Comparison of ENCODE assay signal across 7 mouse cellular contexts in the genomic region with DNA sequence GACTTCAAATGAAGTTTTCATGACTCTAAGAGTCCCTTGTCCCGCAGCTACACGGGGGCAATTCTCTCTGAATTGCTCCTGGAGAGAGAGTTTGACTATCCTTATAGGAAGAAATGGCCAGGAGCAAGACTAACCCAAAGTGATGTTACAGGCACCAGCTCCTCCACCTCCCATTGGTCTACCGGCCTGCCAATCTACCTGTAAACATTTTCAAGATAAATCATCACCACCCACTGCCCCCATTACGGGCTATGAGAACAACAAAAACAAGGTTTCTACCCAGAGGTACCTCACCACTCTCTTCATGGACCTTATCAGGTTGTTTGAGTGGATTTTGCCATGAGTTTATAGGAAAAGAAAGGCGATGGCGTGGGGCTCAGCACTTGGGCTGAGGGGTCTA. TPM values are rescaled to one million over a fixed set of nuclear protein-coding genes. Genes with fewer than 3 reads are reported as not detected.
DNase-seq lines count a peak whose midpoint lies in the region; ATAC-seq lines count a peak whose summit lies in the region.

No protein-coding gene starts in this region.

- peak; percentile 40 for DNase-seq in kidney, adult 9 months
- DNase-seq in midbrain, embryonic 14.5 days, result no peak
- DNase-seq in c-Kit-positive CD71-positive TER-119-positive erythroid progenitor cells, embryonic 14.5 days (ENCODE audit: low spot score), result no peak
- no peak for DNase-seq in layer of hippocampus, adult 11-12 months (ENCODE audit: low spot score)
- no peak for DNase-seq in cerebellum, adult 18-20 months

- peak overlapping the region; percentile 59 for H3K4me3 ChIP-seq in forebrain, embryonic 16.5 days (replicated peaks; ENCODE audit: low read length)
- H3K4me3 ChIP-seq in midbrain, embryonic 14.5 days (replicated peaks; ENCODE audit: low read depth, low read length), result peak overlapping the region; percentile 52

- H3K4me2 ChIP-seq in forebrain, embryonic 16.5 days (ENCODE audit: low read length), result peak overlapping the region; percentile 94
- H3K4me2 ChIP-seq in midbrain, embryonic 14.5 days (ENCODE audit: low read length), result peak overlapping the region; percentile 100

- H3K27ac ChIP-seq in forebrain, embryonic 16.5 days (ENCODE audit: low read length), result no peak overlapping the region
- H3K27ac ChIP-seq in midbrain, embryonic 14.5 days (replicated peaks; ENCODE audit: low read depth, low read length), result no peak overlapping the region

- peaks cover 29% of the 10 kb centered on the region for H3K4me1 ChIP-seq in forebrain, embryonic 16.5 days (replicated peaks; ENCODE audit: control insufficient read depth, insufficient read depth, low read length)
- peaks cover 15% of the 10 kb centered on the region for H3K4me1 ChIP-seq in midbrain, embryonic 14.5 days (ENCODE audit: control insufficient read depth, insufficient read depth, low read length)

- ATAC-seq in activated CD4-positive, CD25-positive, alpha-beta regulatory T cell, adult 4 months, result peak; percentile 59
- ATAC-seq in forebrain, embryonic 16.5 days, result no peak
- no peak for ATAC-seq in midbrain, embryonic 14.5 days (ENCODE audit: low FRiP score, low TSS enrichment)

- H3K27me3 ChIP-seq in forebrain, embryonic 16.5 days (replicated peaks; ENCODE audit: control insufficient read depth, insufficient read depth, low read length), result no peaks in the 10 kb centered on the region
- peaks cover 23% of the 10 kb centered on the region for H3K27me3 ChIP-seq in midbrain, embryonic 14.5 days (ENCODE audit: control insufficient read depth, insufficient read depth, low read length)

- H3K36me3 ChIP-seq in forebrain, embryonic 16.5 days (ENCODE audit: control insufficient read depth, insufficient read depth), result no peaks in the 10 kb centered on the region
- no peaks in the 10 kb centered on the region for H3K36me3 ChIP-seq in midbrain, embryonic 14.5 days (ENCODE audit: control insufficient read depth, insufficient read depth, low read length)

- H3K9me3 ChIP-seq in forebrain, embryonic 16.5 days (ENCODE audit: control insufficient read depth, low read length), result no peaks in the 10 kb centered on the region
- H3K9me3 ChIP-seq in midbrain, embryonic 14.5 days (ENCODE audit: control insufficient read depth, low read length), result no peaks in the 10 kb centered on the region

- H3K9ac ChIP-seq in forebrain, embryonic 16.5 days (replicated peaks; ENCODE audit: low read depth, low read length), result no peak overlapping the region
- no peak overlapping the region for H3K9ac ChIP-seq in midbrain, embryonic 14.5 days (replicated peaks; ENCODE audit: low read length)

- WGBS in forebrain, embryonic 16.5 days, result 54% methylated on average over 6 of the region's 6 CpGs
- 49% methylated on average over 6 of the region's 6 CpGs for WGBS in midbrain, embryonic 14.5 days

RNA-seq across cellular contexts. Expression of gene Egln3, which starts 1.4 kb away (rescaled TPM):
- 1 to 10 TPM; 1.7 to 2.3 TPM for polyA plus RNA-seq in activated CD4-positive, CD25-positive, alpha-beta regulatory T cell, adult 4 months (2017; shearing (Covaris generic))
- 7.1 and 8.7 TPM in 2 replicates for polyA plus RNA-seq in forebrain, embryonic 16.5 days (2015; fragmentation: Nextera tagmentation; extraction: Ambion mirVana)
- polyA plus RNA-seq in midbrain, embryonic 14.5 days (2014; fragmentation: Nextera tagmentation; extraction: Ambion mirVana), result 5.6 and 5.9 TPM in 2 replicates
